Mouse (Mus musculus): ENCODE measurements around the gene Sfswap. TPM values are rescaled to one million over a fixed set of nuclear protein-coding genes. Genes with fewer than 3 reads are reported as not detected.
A peak's percentile ranks its signal among the peaks of the same experiment; 100 is the strongest.

Gene Sfswap
- total RNA-seq, 1 experiment = 69.5 TPM

GRCm38 (mm10) chr5:129538826-129539225 lies 37.8 kb downstream of the Sfswap start:
- peaks cover 38% of the 10 kb centered on the region for H3K36me3 ChIP-seq (ENCODE audit: control insufficient read depth, insufficient read depth, low read length, poor library complexity, severe bottlenecking)
- DNase-seq (ENCODE audit: low read depth, low spot score) = no peak

GRCm38 (mm10) chr5:129542236-129542635 lies 41.2 kb downstream of the Sfswap start:
- no peak for TF ChIP-seq ZC3H11A (IDR thresholded peaks at IDR 0.05; ENCODE audit: borderline replicate concordance, low read depth, low read length)
- TF ChIP-seq CHD2 (IDR thresholded peaks at IDR 0.05; ENCODE audit: low read depth, low read length) = no peak
- TF ChIP-seq HCFC1 (IDR thresholded peaks at IDR 0.05; ENCODE audit: borderline replicate concordance, insufficient read depth, low read length) = no peak
- TF ChIP-seq MAFK (IDR thresholded peaks at IDR 0.05; ENCODE audit: insufficient read depth, low read depth, low read length) = no peak
- TF ChIP-seq ZNF384 (IDR thresholded peaks at IDR 0.05; ENCODE audit: low read depth, low read length) = no peak
- peak; percentile 8 for DNase-seq (ENCODE audit: low read depth, low spot score)

More at GRCm38 (mm10) chr5:129538826-129539225, 37.8 kb downstream of the Sfswap start:
- H3K9me3 ChIP-seq (ENCODE audit: control insufficient read depth, insufficient read depth, low read depth, low read length) = no peaks in the 10 kb centered on the region
- in situ Hi-C loops (cut with MboI; ENCODE audit: low sequenced_read_pairs in 2 of 2, unreplicated experiment in 2 of 2) = no loop called here
- H3K9ac ChIP-seq (ENCODE audit: insufficient read depth, low read depth, low read length, poor library complexity, severe bottlenecking) = no peak overlapping the region
- no peak overlapping the region for H3K27ac ChIP-seq (ENCODE audit: insufficient read depth, low read depth, low read length, poor library complexity, severe bottlenecking)
- TF ChIP-seq CHD2 (IDR thresholded peaks at IDR 0.05; ENCODE audit: low read depth, low read length) = no peak
- no peak for TF ChIP-seq MAFK (IDR thresholded peaks at IDR 0.05; ENCODE audit: insufficient read depth, low read depth, low read length)
- TF ChIP-seq ZNF384 (IDR thresholded peaks at IDR 0.05; ENCODE audit: low read depth, low read length) = no peak
- TF ChIP-seq HCFC1 (IDR thresholded peaks at IDR 0.05; ENCODE audit: borderline replicate concordance, insufficient read depth, low read length) = no peak
- TF ChIP-seq ZC3H11A (IDR thresholded peaks at IDR 0.05; ENCODE audit: borderline replicate concordance, low read depth, low read length) = no peak
- H3K4me3 ChIP-seq (ENCODE audit: insufficient read depth in 1 of 2, low read depth in 1 of 2, low read length in 2 of 2, poor library complexity in 1 of 2, severe bottlenecking in 1 of 2) = no peak overlapping the region
- H3K4me1 ChIP-seq (ENCODE audit: control insufficient read depth in 2 of 2, insufficient read depth in 2 of 2, low read length in 2 of 2, poor library complexity in 1 of 2) = no peaks in the 10 kb centered on the region

GRCm38 (mm10) chr5:129545787-129546186 lies 44.8 kb downstream of the Sfswap start:
- Histone ChIP-seq H3K36me3 (ENCODE audit: control insufficient read depth, insufficient read depth, low read length, poor library complexity, severe bottlenecking) (peaks cover 61% of the 10 kb centered on the region), H3K9me3 (ENCODE audit: control insufficient read depth, insufficient read depth, low read depth, low read length) (no peaks in the 10 kb centered on the region), H3K4me1 (ENCODE audit: control insufficient read depth in 2 of 2, insufficient read depth in 2 of 2, low read length in 2 of 2, poor library complexity in 1 of 2) (no peaks in the 10 kb centered on the region), H3K27ac (ENCODE audit: insufficient read depth, low read depth, low read length, poor library complexity, severe bottlenecking) (no peak overlapping the region), H3K9ac (ENCODE audit: insufficient read depth, low read depth, low read length, poor library complexity, severe bottlenecking) (no peak overlapping the region), H3K4me3 (ENCODE audit: insufficient read depth in 1 of 2, low read depth in 1 of 2, low read length in 2 of 2, poor library complexity in 1 of 2, severe bottlenecking in 1 of 2) (no peak overlapping the region)
- no peak for DNase-seq (ENCODE audit: low read depth, low spot score)
- in situ Hi-C loops (cut with MboI; ENCODE audit: low sequenced_read_pairs in 2 of 2, unreplicated experiment in 2 of 2) = no loop called here
- no peak for TF ChIP-seq MAFK (IDR thresholded peaks at IDR 0.05; ENCODE audit: insufficient read depth, low read depth, low read length)
- TF ChIP-seq HCFC1 (IDR thresholded peaks at IDR 0.05; ENCODE audit: borderline replicate concordance, insufficient read depth, low read length) = no peak
- no peak for TF ChIP-seq ZNF384 (IDR thresholded peaks at IDR 0.05; ENCODE audit: low read depth, low read length)
- TF ChIP-seq ZC3H11A (IDR thresholded peaks at IDR 0.05; ENCODE audit: borderline replicate concordance, low read depth, low read length) = no peak
- no peak for TF ChIP-seq CHD2 (IDR thresholded peaks at IDR 0.05; ENCODE audit: low read depth, low read length)

More at GRCm38 (mm10) chr5:129542236-129542635, 41.2 kb downstream of the Sfswap start:
- Histone ChIP-seq H3K27ac (ENCODE audit: insufficient read depth, low read depth, low read length, poor library complexity, severe bottlenecking) (no peak overlapping the region), H3K9ac (ENCODE audit: insufficient read depth, low read depth, low read length, poor library complexity, severe bottlenecking) (no peak overlapping the region), H3K4me3 (ENCODE audit: insufficient read depth in 1 of 2, low read depth in 1 of 2, low read length in 2 of 2, poor library complexity in 1 of 2, severe bottlenecking in 1 of 2) (no peak overlapping the region), H3K9me3 (ENCODE audit: control insufficient read depth, insufficient read depth, low read depth, low read length) (no peaks in the 10 kb centered on the region), H3K36me3 (ENCODE audit: control insufficient read depth, insufficient read depth, low read length, poor library complexity, severe bottlenecking) (peaks cover 47% of the 10 kb centered on the region), H3K4me1 (ENCODE audit: control insufficient read depth in 2 of 2, insufficient read depth in 2 of 2, low read length in 2 of 2, poor library complexity in 1 of 2) (no peaks in the 10 kb centered on the region)
- in situ Hi-C loops (cut with MboI; ENCODE audit: low sequenced_read_pairs in 2 of 2, unreplicated experiment in 2 of 2) = no loop called here

GRCm38 (mm10) chr5:129549716-129550115 lies 48.7 kb downstream of the Sfswap start:
- Histone ChIP-seq H3K4me1 (ENCODE audit: control insufficient read depth in 2 of 2, insufficient read depth in 2 of 2, low read length in 2 of 2, poor library complexity in 1 of 2) (no peaks in the 10 kb centered on the region), H3K9ac (ENCODE audit: insufficient read depth, low read depth, low read length, poor library complexity, severe bottlenecking) (no peak overlapping the region), H3K36me3 (ENCODE audit: control insufficient read depth, insufficient read depth, low read length, poor library complexity, severe bottlenecking) (peaks cover 55% of the 10 kb centered on the region), H3K4me3 (ENCODE audit: insufficient read depth in 1 of 2, low read depth in 1 of 2, low read length in 2 of 2, poor library complexity in 1 of 2, severe bottlenecking in 1 of 2) (no peak overlapping the region), H3K27ac (ENCODE audit: insufficient read depth, low read depth, low read length, poor library complexity, severe bottlenecking) (no peak overlapping the region), H3K9me3 (ENCODE audit: control insufficient read depth, insufficient read depth, low read depth, low read length) (no peaks in the 10 kb centered on the region)
- TF ChIP-seq HCFC1 (IDR thresholded peaks at IDR 0.05; ENCODE audit: borderline replicate concordance, insufficient read depth, low read length) (no peak), ZNF384 (IDR thresholded peaks at IDR 0.05; ENCODE audit: low read depth, low read length) (no peak), CHD2 (IDR thresholded peaks at IDR 0.05; ENCODE audit: low read depth, low read length) (no peak), MAFK (IDR thresholded peaks at IDR 0.05; ENCODE audit: insufficient read depth, low read depth, low read length) (no peak), ZC3H11A (IDR thresholded peaks at IDR 0.05; ENCODE audit: borderline replicate concordance, low read depth, low read length) (no peak)
- no peak for DNase-seq (ENCODE audit: low read depth, low spot score)
- in situ Hi-C loops (cut with MboI; ENCODE audit: low sequenced_read_pairs in 2 of 2, unreplicated experiment in 2 of 2) = no loop called here

- TF ChIP-seq ZC3H11A (IDR thresholded peaks at IDR 0.05; ENCODE audit: borderline replicate concordance, low read depth, low read length) = no peak
- TF ChIP-seq CHD2 (IDR thresholded peaks at IDR 0.05; ENCODE audit: low read depth, low read length) = no peak
- TF ChIP-seq MAFK (IDR thresholded peaks at IDR 0.05; ENCODE audit: insufficient read depth, low read depth, low read length) = no peak
- TF ChIP-seq HCFC1 (IDR thresholded peaks at IDR 0.05; ENCODE audit: borderline replicate concordance, insufficient read depth, low read length) = no peak
- TF ChIP-seq ZNF384 (IDR thresholded peaks at IDR 0.05; ENCODE audit: low read depth, low read length) = no peak
- H3K36me3 ChIP-seq (ENCODE audit: control insufficient read depth, insufficient read depth, low read length, poor library complexity, severe bottlenecking) = peaks cover 63% of the 10 kb centered on the region
- no peak overlapping the region for H3K9ac ChIP-seq (ENCODE audit: insufficient read depth, low read depth, low read length, poor library complexity, severe bottlenecking)
- DNase-seq (ENCODE audit: low read depth, low spot score) = no peak
- H3K4me3 ChIP-seq (ENCODE audit: insufficient read depth in 1 of 2, low read depth in 1 of 2, low read length in 2 of 2, poor library complexity in 1 of 2, severe bottlenecking in 1 of 2) = no peak overlapping the region
- no peak overlapping the region for H3K27ac ChIP-seq (ENCODE audit: insufficient read depth, low read depth, low read length, poor library complexity, severe bottlenecking)
- H3K9me3 ChIP-seq (ENCODE audit: control insufficient read depth, insufficient read depth, low read depth, low read length) = no peaks in the 10 kb centered on the region
- in situ Hi-C loops (cut with MboI; ENCODE audit: low sequenced_read_pairs in 2 of 2, unreplicated experiment in 2 of 2) = no loop called here
- no peaks in the 10 kb centered on the region for H3K4me1 ChIP-seq (ENCODE audit: control insufficient read depth in 2 of 2, insufficient read depth in 2 of 2, low read length in 2 of 2, poor library complexity in 1 of 2)
These were observed 49.8 kb downstream of the Sfswap start for GRCm38 (mm10) chr5:129550790-129551189.
